Mouse (Mus musculus): ENCODE measurements at regions not wholly inside any gene's neighbourhood (a gene's known extent, or its start where the extent isn't known, plus 50 kb on each side); places are given as distances from the start of the nearest gene placed in this dataset.

- TF ChIP-seq GATA1 (IDR thresholded peaks at IDR 0.05; ENCODE audit: borderline replicate concordance, low read length) (no peak), FLI1 (IDR thresholded peaks at IDR 0.05; ENCODE audit: low read length) (no peak)
Observed at GRCm38 (mm10) chr1:61297361-61297760, 319.6 kb downstream of the Icos start.

Data from megakaryocyte, embryonic 14.5 days (primary cell).